Mouse (Mus musculus) frontal cortex, postnatal 10 days (tissue): ENCODE results near the gene Comp.
A peak's percentile ranks its signal among the peaks of the same experiment; 100 is the strongest.

Experiments
- DNase-seq, 2 experiments: peaks; one replicate each; pipeline ENCODE4 v3.0.0; 2022; ENCODE audit warnings: low spot score in 2 of 2, mixed read lengths in 1 of 2

Gene Comp

GRCm38 (mm10) chr8:70352657-70353151, 20.7 kb upstream of the Comp start:
- peak in 1 of 2 experiments; percentile 47 for DNase-seq

- DNase-seq: peak; percentile 98 to 99
Observed at GRCm38 (mm10) chr8:70353194-70353817, 20.1 kb upstream of the Comp start, which contains the start of gene Upf1. TSS of gene Upf1 (minus strand) at chr8:70353278.

GRCm38 (mm10) chr8:70354004-70354403, 19.4 kb upstream of the Comp start:
- DNase-seq: no peak

- DNase-seq: no peak
Observed at GRCm38 (mm10) chr8:70356111-70356510, 17.2 kb upstream of the Comp start.

GRCm38 (mm10) chr8:70359411-70359810, 13.9 kb upstream of the Comp start:
- no peak for DNase-seq

GRCm38 (mm10) chr8:70360769-70361168, 12.6 kb upstream of the Comp start:
- DNase-seq: no peak

GRCm38 (mm10) chr8:70361484-70362032, 11.8 kb upstream of the Comp start:
- no peak for DNase-seq

- no peak for DNase-seq
Observed at GRCm38 (mm10) chr8:70364066-70364465, 9.3 kb upstream of the Comp start.

GRCm38 (mm10) chr8:70366588-70366987, 6.8 kb upstream of the Comp start:
- no peak for DNase-seq

- no peak for DNase-seq
Observed at GRCm38 (mm10) chr8:70370476-70370875, 2.9 kb upstream of the Comp start.

GRCm38 (mm10) chr8:70371951-70372350, 1.4 kb upstream of the Comp start:
- DNase-seq: no peak

GRCm38 (mm10) chr8:70374318-70374927, 1.1 kb downstream of the Comp start:
- DNase-seq: peak in 1 of 2 experiments; percentile 45

GRCm38 (mm10) chr8:70375212-70375859, 2.0 kb downstream of the Comp start:
- no peak for DNase-seq

GRCm38 (mm10) chr8:70376275-70376741, 3.0 kb downstream of the Comp start:
- DNase-seq: no peak

- DNase-seq: no peak
Observed at GRCm38 (mm10) chr8:70377049-70377448, 3.7 kb downstream of the Comp start.

GRCm38 (mm10) chr8:70380069-70380468, 6.7 kb downstream of the Comp start:
- no peak for DNase-seq

GRCm38 (mm10) chr8:70383287-70383686, 9.9 kb downstream of the Comp start:
- peak in 1 of 2 experiments; percentile 54 for DNase-seq

GRCm38 (mm10) chr8:70389678-70390077, 16.3 kb downstream of the Comp start:
- no peak for DNase-seq

GRCm38 (mm10) chr8:70393087-70393486, 19.7 kb downstream of the Comp start:
- DNase-seq: no peak

GRCm38 (mm10) chr8:70394269-70394998, 21.1 kb downstream of the Comp start:
- no peak for DNase-seq

- DNase-seq: no peak
Observed at GRCm38 (mm10) chr8:70395649-70396048, 22.3 kb downstream of the Comp start.

- no peak for DNase-seq
Observed at GRCm38 (mm10) chr8:70396184-70396583, 22.8 kb downstream of the Comp start.
